Mouse (Mus musculus) lung, postnatal 0 days (tissue): Measurements from ENCODE around the gene Slc9a9.

Experiments used
- CTCF ChIP-seq: IDR thresholded peaks from 2 replicates; pipeline ENCODE4 v1.5.1; 2016; ENCODE audit warnings: antibody characterized with exemption, mild to moderate bottlenecking
- EP300 ChIP-seq: IDR thresholded peaks from 2 replicates; pipeline ENCODE4 v1.6.1; 2016; ENCODE audit warnings: antibody characterized with exemption, mild to moderate bottlenecking, control low read depth

GRCm38 (mm10) chr9:95180005-95180404 is 510.3 kb downstream of the Slc9a9 start:
- TF ChIP-seq CTCF, result no peak
- TF ChIP-seq EP300, result no peak
